Mouse (Mus musculus) neural tube, embryonic 14.5 days (tissue): ENCODE results near the gene Fam219b. TPM values are rescaled to one million over a fixed set of nuclear protein-coding genes. Genes with fewer than 3 reads are reported as not detected.

Experiments used
- ATAC-seq: fragments of 200-750 bp; cut with Nextera tagmentation; 2 replicates; pipeline ENCODE4 v1.8.0; 2017; ENCODE audit warnings: low read depth, mild to moderate bottlenecking, moderate TSS enrichment, moderate library complexity
- H3K27ac ChIP-seq: fragments of 300-500 bp; sonication (generic); 2 replicates; pipeline ENCODE4 v1.5.1; 2014; ENCODE audit warnings: low read depth, mild to moderate bottlenecking, control low read depth, low read length, moderate library complexity, mixed read lengths
- H3K27me3 ChIP-seq: fragments of 300-500 bp; sonication (generic); 2 replicates; pipeline ENCODE4 v1.6.1; 2014; ENCODE audit warnings: low read length; ENCODE audit not compliant: control insufficient read depth, insufficient read depth
- H3K36me3 ChIP-seq: fragments of 300-500 bp; sonication (generic); 2 replicates; pipeline ENCODE4 v1.6.1; 2014; ENCODE audit warnings: low read length, mixed read lengths; ENCODE audit not compliant: control insufficient read depth, insufficient read depth
- H3K4me1 ChIP-seq: fragments of 300-500 bp; sonication (generic); 2 replicates; pipeline ENCODE4 v1.6.1; 2014; ENCODE audit warnings: low read length; ENCODE audit not compliant: control insufficient read depth, insufficient read depth
- H3K4me2 ChIP-seq: fragments of 300-500 bp; sonication (generic); 2 replicates; pipeline ENCODE4 v1.6.1; 2014; ENCODE audit warnings: mild to moderate bottlenecking, low read depth, low read length, control low read depth
- H3K4me3 ChIP-seq: fragments of 300-500 bp; sonication (generic); 2 replicates; pipeline ENCODE4 v1.5.1; 2014; ENCODE audit warnings: low read depth, low read length, control low read depth, mixed read lengths
- H3K9ac ChIP-seq: fragments of 300-500 bp; sonication (generic); replicated peaks from 2 replicates; pipeline ENCODE4 v1.6.1; 2014; ENCODE audit warnings: low read depth, mild to moderate bottlenecking, control low read depth, low read length, mixed read lengths
- H3K9me3 ChIP-seq: fragments of 300-500 bp; sonication (generic); 2 replicates; pipeline ENCODE4 v1.6.1; 2016; ENCODE audit warnings: low read length; ENCODE audit not compliant: control insufficient read depth
- WGBS: fragments of 180-500 bp; shearing (Covaris S2); extraction: QIAGEN DNeasy Blood & Tissue Kit; methylation state at CpG from one replicate; pipeline ENCODE4 v1.1.7; 2014; 5-methylcytosine and 5-hydroxymethylcytosine counted together
- polyA plus RNA-seq: library from polyadenylated mRNA; unstranded; fragments of >200 nt; fragmentation: Nextera tagmentation; extraction: Ambion mirVana; gene quantifications from 2 replicates; pipeline ENCODE4 v1.2.1, GENCODE M21; 2014

Gene Fam219b
- polyA plus RNA-seq, 1 experiment from 2014 or later = 24.0 TPM

DNA sequence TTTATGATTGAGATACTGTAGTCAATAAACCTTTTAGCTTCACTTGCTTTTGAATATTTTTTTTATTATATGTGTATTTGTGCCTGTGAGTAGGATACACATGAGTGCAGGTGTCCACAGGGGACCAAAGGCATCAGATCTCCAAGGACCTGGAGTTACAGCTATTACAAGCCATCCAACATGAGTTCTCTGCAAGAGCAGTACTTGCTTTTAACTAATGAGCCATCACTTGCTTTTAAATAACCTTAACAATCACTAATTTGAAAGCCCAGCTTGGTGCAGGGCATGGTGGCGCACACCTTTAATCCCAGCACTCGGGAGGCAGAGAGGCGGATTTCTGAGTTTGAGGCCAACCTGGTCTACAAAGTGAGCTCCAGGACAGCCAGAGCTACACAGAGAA, 17.4 kb downstream of the Fam219b start:
- Histone ChIP-seq H3K9ac (no peak overlapping the region), H3K4me3 (no peak overlapping the region), H3K27ac (no peak overlapping the region), H3K4me2 (no peak overlapping the region), H3K36me3 (peaks cover 6% of the 10 kb centered on the region; the same call in 1 of the 2 replicates), H3K9me3 (no peaks in the 10 kb centered on the region), H3K4me1 (peaks cover 7% of the 10 kb centered on the region), H3K27me3 (no peaks in the 10 kb centered on the region)
- WGBS = 32% methylated on average over 3 of the region's 3 CpGs
- ATAC-seq = no peak

GRCm38 (mm10) chr9:57557215-57557614, 19.9 kb downstream of the Fam219b start:
- no peak overlapping the region for H3K9ac ChIP-seq
- 82% methylated on average over 3 of the region's 3 CpGs for WGBS
- H3K4me2 ChIP-seq = no peak overlapping the region
- peaks cover 10% of the 10 kb centered on the region for H3K4me1 ChIP-seq
- H3K4me3 ChIP-seq = no peak overlapping the region
- no peaks in the 10 kb centered on the region for H3K9me3 ChIP-seq
- ATAC-seq = no peak
- no peaks in the 10 kb centered on the region for H3K36me3 ChIP-seq
- H3K27me3 ChIP-seq = no peaks in the 10 kb centered on the region
- H3K27ac ChIP-seq = no peak overlapping the region

GRCm38 (mm10) chr9:57558625-57559024, 21.3 kb downstream of the Fam219b start:
- no peak overlapping the region for H3K9ac ChIP-seq
- no peak overlapping the region for H3K4me2 ChIP-seq
- no peak for ATAC-seq
- 85% methylated on average over 4 of the region's 4 CpGs for WGBS
- no peak overlapping the region for H3K4me3 ChIP-seq
- no peaks in the 10 kb centered on the region for H3K27me3 ChIP-seq
- H3K27ac ChIP-seq = no peak overlapping the region
- H3K9me3 ChIP-seq = no peaks in the 10 kb centered on the region
- H3K4me1 ChIP-seq = peaks cover 10% of the 10 kb centered on the region
- H3K36me3 ChIP-seq = no peaks in the 10 kb centered on the region

GRCm38 (mm10) chr9:57559568-57559967, 22.2 kb downstream of the Fam219b start:
- Histone ChIP-seq H3K27me3 (no peaks in the 10 kb centered on the region), H3K36me3 (no peaks in the 10 kb centered on the region), H3K4me1 (peaks cover 10% of the 10 kb centered on the region), H3K4me2 (no peak overlapping the region), H3K4me3 (no peak overlapping the region), H3K27ac (no peak overlapping the region), H3K9me3 (no peaks in the 10 kb centered on the region), H3K9ac (no peak overlapping the region)
- 65% methylated on average over 2 of the region's 2 CpGs for WGBS
- ATAC-seq = no peak

GRCm38 (mm10) chr9:57560263-57560662, 22.9 kb downstream of the Fam219b start:
- ATAC-seq = 0 out of 2 replicates have a peak, but pooled peaks have one; percentile 6
- H3K9me3 ChIP-seq = no peaks in the 10 kb centered on the region
- peak overlapping the region; percentile 67 for H3K4me3 ChIP-seq
- H3K4me1 ChIP-seq = peaks cover 12% of the 10 kb centered on the region
- H3K4me2 ChIP-seq = peak overlapping the region; percentile 39
- no peaks in the 10 kb centered on the region for H3K27me3 ChIP-seq
- H3K36me3 ChIP-seq = no peaks in the 10 kb centered on the region
- WGBS = 28% methylated on average over 7 of the region's 7 CpGs
- peak overlapping the region; percentile 52 for H3K27ac ChIP-seq
- H3K9ac ChIP-seq = peak overlapping the region; percentile 59; the same call in 1 of the 2 replicates

GRCm38 (mm10) chr9:57560861-57561710, 23.8 kb downstream of the Fam219b start, which contains the start of gene Scamp2:
TSS of gene Scamp2 (plus strand) at chr9:57560943.
- 2% methylated on average over 37 of the region's 37 CpGs for WGBS
- Histone ChIP-seq H3K4me2 (peak within 1 kb of the TSS; percentile 93), H3K4me3 (peak within 1 kb of the TSS; percentile 67)

GRCm38 (mm10) chr9:57561711-57562099, 24.4 kb downstream of the Fam219b start:
- H3K4me2 ChIP-seq = peak overlapping the region; percentile 93
- WGBS = 77% methylated on average over 13 of the region's 13 CpGs
- no peaks in the 10 kb centered on the region for H3K36me3 ChIP-seq
- H3K27me3 ChIP-seq = no peaks in the 10 kb centered on the region
- peak overlapping the region; percentile 67 for H3K4me3 ChIP-seq
- no peaks in the 10 kb centered on the region for H3K9me3 ChIP-seq
- no peak overlapping the region for H3K27ac ChIP-seq
- H3K4me1 ChIP-seq = peaks cover 20% of the 10 kb centered on the region
- ATAC-seq = no peak
- no peak overlapping the region for H3K9ac ChIP-seq

More at GRCm38 (mm10) chr9:57560861-57561710, 23.8 kb downstream of the Fam219b start, which contains the start of gene Scamp2:
- Histone ChIP-seq H3K9me3 (no peaks in the 10 kb centered on the region), H3K27me3 (no peaks in the 10 kb centered on the region), H3K27ac (peak within 1 kb of the TSS; percentile 52), H3K4me1 (peaks cover 20% of the 10 kb centered on the region), H3K9ac (peak within 1 kb of the TSS; percentile 59), H3K36me3 (no peaks in the 10 kb centered on the region)
- peak; percentile 100 for ATAC-seq

GRCm38 (mm10) chr9:57562896-57563372, 25.6 kb downstream of the Fam219b start:
- no peak for ATAC-seq
- no peak overlapping the region for H3K9ac ChIP-seq

DNA sequence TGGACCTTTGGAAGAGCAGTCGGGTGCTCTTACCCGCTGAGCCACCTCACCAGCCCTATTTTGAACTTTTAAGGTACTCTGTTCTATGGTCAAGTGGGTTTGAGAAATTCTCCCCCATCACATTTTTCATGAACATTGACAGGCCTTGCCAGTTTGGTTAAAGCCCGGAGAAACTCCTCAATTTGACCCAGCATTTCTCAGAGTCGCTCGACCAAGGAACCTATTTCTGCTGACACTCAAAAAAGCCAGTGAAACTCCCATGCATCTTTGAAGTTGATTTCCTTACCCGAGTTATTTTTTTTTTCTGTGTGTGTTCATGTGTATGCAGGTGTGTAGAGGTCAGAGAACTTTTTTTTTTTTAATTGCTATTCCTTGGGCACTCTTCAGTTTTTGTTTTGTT, 27.3 kb downstream of the Fam219b start:
- H3K4me2 ChIP-seq = no peak overlapping the region
- peaks cover 11% of the 10 kb centered on the region; the same call in 1 of the 2 replicates for H3K36me3 ChIP-seq
- H3K9me3 ChIP-seq = no peaks in the 10 kb centered on the region
- 89% methylated on average over 6 of the region's 6 CpGs for WGBS
- H3K4me1 ChIP-seq = peaks cover 20% of the 10 kb centered on the region
- no peaks in the 10 kb centered on the region for H3K27me3 ChIP-seq
- no peak for ATAC-seq
- no peak overlapping the region for H3K27ac ChIP-seq
- no peak overlapping the region for H3K4me3 ChIP-seq
- no peak overlapping the region for H3K9ac ChIP-seq

More at GRCm38 (mm10) chr9:57562896-57563372, 25.6 kb downstream of the Fam219b start:
- Histone ChIP-seq H3K27ac (no peak overlapping the region), H3K27me3 (no peaks in the 10 kb centered on the region), H3K4me3 (no peak overlapping the region), H3K4me2 (no peak overlapping the region), H3K36me3 (no peaks in the 10 kb centered on the region; the same call in 1 of the 2 replicates), H3K4me1 (peaks cover 20% of the 10 kb centered on the region), H3K9me3 (no peaks in the 10 kb centered on the region)
- WGBS = 79% methylated on average over 4 of the region's 4 CpGs
